Mouse (Mus musculus) CH12F3 (cell line): ENCODE data around the gene Slco3a1.

ENCODE experiments used
- in situ Hi-C: fragments of 300-500 bp; cut with MboI; formaldehyde crosslinking; loops from 2 replicates; pipeline ENCODE4 v1.14.3; 2020; ENCODE audit warnings: low sequenced_read_pairs

Slco3a1 gene

DNA sequence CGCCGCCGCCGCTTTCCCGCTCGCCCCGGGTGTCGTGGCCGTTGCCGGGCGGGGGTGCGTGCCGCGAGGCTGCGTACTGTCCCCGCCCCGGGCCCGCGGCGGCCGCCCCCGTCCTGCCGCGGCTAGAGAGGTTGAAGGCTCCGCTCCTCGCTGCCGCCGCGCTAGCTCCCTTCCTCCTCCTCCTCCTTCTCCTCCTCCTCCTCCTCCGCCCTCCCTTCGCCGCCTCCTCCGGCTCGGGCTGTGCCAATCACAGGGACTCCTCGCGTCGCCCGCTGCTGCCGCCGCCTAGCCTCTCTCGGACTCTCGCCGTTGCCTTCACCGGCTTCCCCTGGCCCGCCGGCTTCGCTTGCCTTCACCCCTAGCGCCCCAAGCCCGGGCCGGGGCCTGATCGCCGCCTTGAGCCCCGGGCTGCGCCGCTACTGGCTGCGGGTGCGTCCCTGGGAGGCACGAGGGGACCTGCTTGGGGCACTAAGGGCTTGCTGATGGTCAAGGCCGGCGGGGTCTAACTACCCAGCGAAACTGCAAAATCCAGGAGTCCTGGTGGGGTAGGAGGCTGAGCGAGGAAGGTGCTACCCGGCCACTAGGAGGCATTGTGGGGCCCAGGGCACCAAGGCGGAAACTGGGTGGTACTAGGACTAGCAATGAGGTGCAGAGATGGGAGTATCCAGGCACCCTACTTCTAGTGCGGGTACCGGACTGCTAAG is at the start of gene Slco3a1:
Gene Slco3a1 (minus strand): TSS at position 173 of the 704 bp plus-strand sequence.
- in situ Hi-C loops = no loop called here

GRCm38 (mm10) chr7:74600996-74601395 is 46.4 kb upstream of the Slco3a1 start:
- in situ Hi-C loops = no loop called here

DNA sequence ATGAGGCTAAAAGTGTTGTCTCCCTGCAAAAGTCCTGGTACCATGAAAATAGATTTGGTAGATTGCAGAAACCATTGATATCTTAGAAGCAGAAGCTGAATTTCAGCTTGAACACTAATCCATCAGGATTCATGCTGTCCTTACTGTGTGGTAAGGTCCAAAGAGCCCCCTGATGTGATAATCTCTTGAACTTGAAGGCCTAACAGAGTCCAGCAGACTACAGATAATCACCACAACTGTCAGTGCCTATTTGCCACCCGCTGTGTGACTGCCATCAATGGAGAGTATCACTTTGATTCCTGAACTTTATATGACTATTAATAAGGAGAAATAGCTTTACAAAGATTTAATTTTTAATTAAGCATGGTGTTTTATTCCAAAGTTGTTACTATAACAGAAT is 24.8 kb upstream of the Slco3a1 start:
- in situ Hi-C loops = no loop called here

DNA sequence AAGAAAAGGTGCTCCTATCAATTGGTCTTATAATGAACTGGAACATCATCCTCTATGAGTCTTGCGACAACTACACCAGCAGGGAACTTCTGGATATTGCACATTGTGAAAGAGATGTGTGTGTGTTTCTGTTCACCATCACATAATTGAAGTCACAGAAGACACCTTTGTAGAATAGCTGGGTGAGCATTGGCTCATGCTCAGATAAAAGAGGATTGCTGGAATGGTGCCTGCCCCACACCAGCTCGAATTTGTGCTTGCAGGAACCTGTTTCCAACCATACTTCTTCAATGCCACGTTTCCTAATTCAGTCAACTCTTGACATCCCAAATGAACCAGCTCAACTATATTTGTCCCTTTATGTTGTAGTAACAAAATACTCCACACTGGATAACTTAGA is 21.1 kb upstream of the Slco3a1 start:
- in situ Hi-C loops = no loop called here

GRCm38 (mm10) chr7:74555416-74555815 is 836 bp upstream of the Slco3a1 start:
- in situ Hi-C loops = no loop called here

- in situ Hi-C loops = no loop called here
Observed at GRCm38 (mm10) chr7:74554041-74554561, 479 bp downstream of the Slco3a1 start.

DNA sequence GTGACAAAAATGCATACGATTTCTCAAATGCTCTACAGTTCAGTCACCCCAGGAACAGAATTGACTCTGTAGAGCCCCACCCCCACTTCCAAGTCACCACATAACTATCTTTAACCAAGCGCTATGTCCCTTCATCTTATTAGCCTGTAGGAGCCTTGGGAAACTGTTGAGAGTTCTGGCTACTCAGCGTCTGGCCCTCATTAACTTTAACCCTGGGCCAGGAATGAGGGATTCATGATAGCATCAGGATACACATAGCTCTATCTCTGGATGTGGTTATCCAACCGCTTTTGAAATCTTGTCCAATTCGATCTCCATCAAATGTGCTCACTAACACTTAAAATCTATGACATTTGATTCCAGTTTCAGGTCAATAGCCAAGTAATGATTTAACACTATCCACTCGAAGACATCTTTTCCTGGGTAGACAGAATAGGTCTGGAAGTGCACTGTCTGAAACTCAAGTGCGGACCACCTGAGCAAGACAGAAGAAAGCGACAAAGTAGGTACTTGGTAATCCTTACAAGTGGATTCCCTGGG is 1.4 kb downstream of the Slco3a1 start:
- in situ Hi-C loops = no loop called here

GRCm38 (mm10) chr7:74552546-74552945 is 2.0 kb downstream of the Slco3a1 start:
- in situ Hi-C loops = no loop called here

- in situ Hi-C loops = no loop called here
Observed at GRCm38 (mm10) chr7:74552000-74552358, 2.6 kb downstream of the Slco3a1 start.

GRCm38 (mm10) chr7:74551338-74551999 is 3.1 kb downstream of the Slco3a1 start:
- in situ Hi-C loops = no loop called here

GRCm38 (mm10) chr7:74549686-74550085 is 4.9 kb downstream of the Slco3a1 start:
- in situ Hi-C loops = no loop called here

DNA sequence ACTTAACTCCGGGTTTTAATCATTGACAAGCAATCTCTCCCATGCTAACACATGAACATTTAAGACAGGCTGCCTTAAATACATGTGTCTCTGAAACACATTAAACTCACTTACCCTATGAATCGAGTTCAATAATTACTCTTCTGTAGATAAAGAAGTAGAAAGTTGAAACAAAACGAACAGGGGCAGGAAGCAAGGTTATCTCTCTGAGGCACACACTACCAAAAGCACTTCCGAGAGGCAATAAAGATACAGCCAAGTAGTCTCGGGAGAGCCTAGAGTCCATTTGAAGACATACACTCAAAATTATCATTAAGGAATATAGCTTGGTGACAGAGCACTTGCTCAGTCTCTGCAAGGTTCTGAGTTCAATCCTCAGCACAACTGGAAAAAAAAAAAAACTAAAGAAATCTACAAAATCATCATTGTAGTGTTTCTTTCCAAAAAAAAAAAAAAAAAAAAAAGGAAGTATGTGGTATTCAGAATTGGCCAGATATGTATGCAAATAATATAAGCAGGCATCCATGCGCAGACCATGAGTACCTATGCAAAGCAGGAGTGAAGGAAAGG is 5.5 kb downstream of the Slco3a1 start:
- in situ Hi-C loops = no loop called here

GRCm38 (mm10) chr7:74546691-74547090 is 7.9 kb downstream of the Slco3a1 start:
- in situ Hi-C loops = no loop called here

DNA sequence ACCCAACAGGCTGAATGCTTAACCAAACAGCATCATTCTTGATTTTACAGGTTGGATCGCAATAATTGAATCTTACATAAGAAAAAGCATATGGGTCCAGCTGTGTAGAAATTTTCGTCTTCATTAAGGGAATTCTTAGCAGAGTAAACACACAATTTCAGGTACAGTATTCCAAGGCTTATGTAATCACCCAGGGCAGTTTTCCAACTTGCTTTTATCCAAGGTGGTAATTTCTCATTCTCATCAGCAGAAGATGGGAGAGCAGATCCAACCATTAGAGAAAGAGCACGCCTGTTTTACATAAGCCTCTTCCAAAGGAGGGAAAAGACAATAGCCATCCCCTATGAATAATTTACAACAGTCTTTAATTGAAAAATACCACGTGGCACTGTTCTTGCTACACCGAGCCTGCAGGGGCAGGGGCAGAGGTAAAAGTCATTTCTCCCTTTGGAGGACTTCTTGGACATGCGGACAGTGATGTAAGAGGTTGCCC is 9.0 kb downstream of the Slco3a1 start:
- in situ Hi-C loops = no loop called here

- in situ Hi-C loops = no loop called here
Observed at GRCm38 (mm10) chr7:74544306-74544705, 10.3 kb downstream of the Slco3a1 start.

DNA sequence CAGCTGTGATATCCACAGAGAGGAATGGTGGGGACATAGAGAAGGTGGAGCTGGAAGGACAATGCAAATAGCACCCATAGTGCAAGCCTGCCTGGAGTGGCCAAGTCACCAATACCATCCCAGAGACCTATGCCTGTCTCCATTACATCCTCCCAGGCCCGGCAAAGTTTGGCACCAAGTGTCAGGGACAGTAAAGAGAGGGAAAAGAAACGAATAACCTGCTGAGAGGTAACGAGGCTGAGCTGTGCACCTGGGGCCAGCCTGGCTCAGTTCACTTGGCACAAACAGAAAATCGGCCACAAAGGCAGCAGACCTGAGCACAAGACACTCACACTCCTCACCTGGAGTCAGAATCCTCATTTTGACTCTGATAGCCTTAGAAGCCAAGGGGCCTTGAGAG is 12.6 kb downstream of the Slco3a1 start:
- in situ Hi-C loops = no loop called here

DNA sequence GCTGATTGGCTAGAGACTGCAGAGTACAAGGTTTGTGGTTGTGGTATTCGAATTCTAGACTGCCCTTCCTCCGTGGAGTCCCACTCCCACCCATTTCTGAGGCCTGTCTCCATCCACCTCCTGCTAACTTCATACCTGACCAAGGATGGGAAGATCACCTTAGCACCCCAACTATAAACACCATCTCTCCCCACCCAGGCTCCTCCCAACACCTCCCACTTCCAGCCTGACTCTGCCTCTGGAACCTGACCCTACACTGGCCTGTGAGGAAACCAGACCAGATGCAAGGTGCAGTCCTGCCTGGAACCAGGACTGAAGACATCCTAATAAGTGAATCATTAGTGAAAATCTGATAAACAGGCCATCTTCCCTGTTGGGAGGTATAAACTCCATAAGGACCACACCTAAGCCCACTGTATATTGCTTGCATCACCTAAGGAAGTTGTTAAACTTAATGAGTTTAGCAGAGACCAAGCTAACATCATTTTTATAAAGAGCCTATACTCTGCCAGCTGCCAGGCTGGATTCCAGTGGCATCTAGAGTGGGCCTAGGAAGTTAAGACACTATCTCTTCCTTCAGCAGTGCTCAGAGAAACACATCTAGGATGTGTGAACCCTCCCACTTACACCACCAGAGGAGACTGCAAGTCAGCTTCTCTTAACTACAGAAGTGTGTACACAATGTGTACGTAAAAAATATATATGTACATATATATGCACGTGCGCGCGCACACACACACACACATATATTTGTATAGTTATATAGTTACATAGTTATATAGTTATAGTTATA is 13.5 kb downstream of the Slco3a1 start:
- in situ Hi-C loops = no loop called here

GRCm38 (mm10) chr7:74536186-74536585 is 18.4 kb downstream of the Slco3a1 start:
- in situ Hi-C loops = no loop called here

DNA sequence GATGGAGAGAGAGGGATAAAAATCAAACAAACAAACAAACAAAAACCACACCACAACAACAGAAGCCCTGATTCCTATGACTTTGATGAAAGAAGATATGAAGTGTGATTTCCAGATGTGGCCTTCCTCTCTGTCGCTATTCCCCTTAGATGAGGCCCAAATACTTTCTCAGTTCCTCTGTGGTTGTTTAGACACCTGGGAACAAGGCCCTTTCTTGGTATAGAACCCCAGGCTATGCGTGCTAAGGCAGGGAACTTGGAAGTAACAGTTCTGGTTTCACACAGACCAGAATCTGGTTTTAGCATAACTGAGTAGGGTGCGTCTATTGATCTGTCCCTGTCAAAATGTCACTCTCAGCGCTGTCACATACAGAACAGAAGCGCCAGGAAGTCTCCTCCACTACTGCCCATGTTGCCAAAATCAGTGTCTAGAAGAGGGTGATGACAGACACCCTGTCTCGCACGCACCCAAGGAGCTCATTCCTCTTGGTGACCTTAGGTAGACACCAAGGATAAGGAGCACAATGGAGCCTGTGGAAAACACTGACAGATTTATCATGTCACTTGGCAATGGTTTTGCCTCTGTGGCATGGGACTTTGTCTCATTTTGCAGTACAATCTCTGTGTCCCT is 23.0 kb downstream of the Slco3a1 start:
- in situ Hi-C loops = no loop called here

DNA sequence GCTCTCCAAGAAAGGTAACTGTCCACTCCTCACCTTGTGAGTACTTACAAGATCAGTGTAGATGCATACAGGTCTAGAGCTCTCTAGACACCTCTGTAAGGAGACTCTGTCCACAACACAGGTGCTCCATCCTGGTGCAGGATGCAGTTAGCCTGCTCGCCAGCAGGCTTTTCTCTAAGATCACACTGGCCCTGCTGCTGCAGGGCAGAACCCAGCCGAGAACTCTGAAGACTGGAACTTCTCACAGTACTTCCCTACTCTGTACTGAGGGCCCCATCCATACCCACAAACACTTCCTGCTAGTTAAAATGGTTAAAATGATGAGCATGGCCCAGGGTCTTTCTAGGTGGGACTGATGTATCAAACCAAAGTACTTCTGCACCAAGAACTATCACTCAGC is 24.7 kb downstream of the Slco3a1 start:
- in situ Hi-C loops = no loop called here
